Mouse (Mus musculus): Measurements from ENCODE around the gene Golga7b.

The Golga7b gene

DNA sequence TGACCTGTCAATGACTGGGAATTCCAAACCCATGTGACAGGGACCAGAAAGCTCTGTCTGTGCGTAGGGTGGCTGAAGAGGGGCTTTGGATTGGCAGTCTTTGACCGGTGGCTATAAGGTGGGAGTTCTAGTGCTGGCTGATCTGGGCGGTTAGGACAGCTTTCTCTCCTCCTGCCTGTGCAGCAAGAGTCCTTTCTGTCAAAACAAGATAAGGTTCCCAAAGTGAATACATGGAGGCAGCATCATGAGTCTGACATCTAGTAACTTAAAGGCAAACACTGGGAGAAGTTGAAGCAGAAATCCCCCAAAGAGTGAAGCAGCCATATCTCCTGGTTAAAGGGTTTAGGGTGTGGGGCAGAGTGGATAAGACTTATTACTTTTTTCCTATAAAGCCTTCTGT, at the start of gene Golga7b:
Gene Golga7b (plus strand): TSS at position 56 of the 400 bp plus-strand sequence.
- in situ Hi-C loops (cut with MboI; ENCODE audit: low pct_unique_long_range_greater_than_20kb in 1 of 2, low sequenced_read_pairs in 2 of 2, unreplicated experiment in 1 of 2) = no loop called here

DNA sequence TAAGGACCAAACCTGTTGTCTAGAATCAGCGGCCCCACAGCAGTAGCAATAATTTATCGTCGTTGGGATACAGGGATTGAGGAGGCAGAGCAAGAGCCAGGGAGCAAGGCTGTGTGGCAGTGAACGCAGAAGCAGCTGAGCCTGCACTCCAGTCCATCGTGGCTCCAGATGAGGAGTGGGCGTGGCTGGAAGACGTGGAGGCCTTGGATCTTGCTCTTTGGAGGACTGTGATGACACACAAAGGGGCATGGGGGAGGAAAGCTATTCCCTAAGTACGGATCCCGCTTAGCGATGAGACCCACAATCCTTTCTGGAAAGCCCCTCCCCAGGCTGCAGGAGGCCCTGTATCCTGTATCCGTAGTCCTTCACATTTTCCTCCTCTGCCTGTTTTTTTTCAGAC, 49.3 kb upstream of the Golga7b start:
- in situ Hi-C loops (cut with MboI; ENCODE audit: low pct_unique_long_range_greater_than_20kb in 1 of 2, low sequenced_read_pairs in 2 of 2, unreplicated experiment in 1 of 2) = no loop called here

DNA sequence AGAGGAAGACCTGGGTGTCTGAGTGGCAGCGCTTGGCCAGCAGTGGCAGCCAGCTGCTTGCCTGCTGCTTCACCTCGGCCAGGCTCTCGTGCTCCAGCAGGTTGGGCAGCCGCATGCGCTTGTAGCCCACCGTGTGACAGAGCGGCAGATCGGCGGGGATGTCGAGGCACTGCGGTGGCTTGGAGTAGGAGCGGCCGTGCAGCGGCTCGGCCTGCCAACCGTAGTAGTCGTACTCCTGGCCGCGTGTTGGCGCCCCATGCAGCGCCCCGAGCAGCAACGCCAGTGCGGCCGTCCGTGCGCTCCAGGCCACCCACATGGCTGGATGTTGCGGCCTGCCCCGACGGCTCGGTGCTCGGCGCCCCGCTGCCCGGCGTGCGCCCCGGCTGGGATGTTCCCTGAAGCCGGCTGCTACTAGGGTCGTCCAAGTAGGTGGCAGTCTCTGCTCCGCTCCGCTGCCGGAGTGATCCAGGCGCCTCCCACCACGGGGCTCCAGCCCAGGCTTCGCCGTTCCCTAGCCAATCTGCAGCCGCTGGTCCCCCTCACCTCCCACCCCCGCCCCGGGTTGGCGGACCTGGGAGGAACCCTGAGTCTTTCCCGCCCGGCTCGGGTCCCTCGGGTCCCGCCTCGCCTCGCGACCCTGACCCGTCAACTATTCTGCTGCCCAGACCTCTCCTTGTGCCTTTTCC, 45.5 kb upstream of the Golga7b start, which contains the start of gene Sfrp5:
Gene Sfrp5 (minus strand): TSS at position 557 of the 686 bp plus-strand sequence.
- in situ Hi-C loops (cut with MboI; ENCODE audit: low pct_unique_long_range_greater_than_20kb in 1 of 2, low sequenced_read_pairs in 2 of 2, unreplicated experiment in 1 of 2) = no loop called here

DNA sequence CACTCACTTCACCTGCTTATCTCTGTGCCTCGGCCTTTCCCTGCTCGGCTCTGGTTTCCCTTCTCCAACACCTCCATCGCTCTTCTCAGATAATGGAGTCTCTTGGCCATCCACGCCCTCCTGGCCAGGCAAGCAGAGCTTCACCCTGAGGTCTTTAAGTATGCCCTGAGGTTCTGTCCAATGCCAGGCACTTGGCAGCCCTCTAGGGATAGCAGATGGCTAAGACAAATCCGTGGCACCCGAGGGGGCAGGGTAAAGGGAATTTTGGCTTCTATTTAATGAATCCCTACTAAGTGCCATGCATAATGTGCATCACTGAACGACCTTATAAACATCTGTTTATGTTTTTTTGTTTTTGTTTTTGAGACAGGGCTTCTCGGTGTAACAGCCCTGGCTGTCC, 44.9 kb upstream of the Golga7b start:
- in situ Hi-C loops (cut with MboI; ENCODE audit: low pct_unique_long_range_greater_than_20kb in 1 of 2, low sequenced_read_pairs in 2 of 2, unreplicated experiment in 1 of 2) = no loop called here

DNA sequence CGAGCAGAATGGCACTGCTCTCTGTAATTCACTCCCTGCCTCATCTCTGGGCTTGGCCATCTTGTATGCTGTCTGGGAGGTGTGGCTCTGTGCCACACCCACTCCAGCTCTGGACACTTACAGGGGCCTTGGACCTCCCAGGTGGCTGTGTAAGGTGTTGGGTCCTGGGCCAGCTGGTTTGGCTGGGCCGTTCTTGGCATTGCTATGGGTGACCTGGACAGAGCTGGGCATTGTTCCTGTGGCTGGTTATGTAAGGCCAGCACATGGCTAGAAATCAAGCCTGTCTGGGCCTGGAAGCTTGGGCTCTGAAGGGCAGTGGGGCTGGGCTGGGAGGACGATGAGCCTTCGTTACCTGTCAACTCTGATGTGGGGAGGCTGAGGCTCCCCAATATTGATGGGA, 43.1 kb upstream of the Golga7b start:
- in situ Hi-C loops (cut with MboI; ENCODE audit: low pct_unique_long_range_greater_than_20kb in 1 of 2, low sequenced_read_pairs in 2 of 2, unreplicated experiment in 1 of 2) = no loop called here

DNA sequence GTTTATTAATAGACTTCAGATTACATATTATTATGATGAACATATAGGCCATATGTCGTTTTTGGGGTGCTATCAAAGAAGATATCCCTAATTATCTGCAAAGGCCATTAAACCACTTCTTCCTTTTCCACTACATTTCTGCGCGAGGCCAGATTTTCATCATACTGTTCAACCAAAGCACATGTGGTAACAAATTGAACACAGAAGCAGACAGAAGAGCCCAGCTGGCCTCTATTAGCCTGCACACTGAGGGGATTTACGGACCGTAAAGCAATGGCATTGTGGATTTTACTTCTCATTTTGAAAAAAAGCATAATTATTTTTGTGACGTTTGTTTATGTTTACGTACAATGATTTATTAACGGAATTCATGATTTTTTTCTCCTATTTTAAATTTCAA, 42.2 kb upstream of the Golga7b start:
- in situ Hi-C loops (cut with MboI; ENCODE audit: low pct_unique_long_range_greater_than_20kb in 1 of 2, low sequenced_read_pairs in 2 of 2, unreplicated experiment in 1 of 2) = no loop called here

DNA sequence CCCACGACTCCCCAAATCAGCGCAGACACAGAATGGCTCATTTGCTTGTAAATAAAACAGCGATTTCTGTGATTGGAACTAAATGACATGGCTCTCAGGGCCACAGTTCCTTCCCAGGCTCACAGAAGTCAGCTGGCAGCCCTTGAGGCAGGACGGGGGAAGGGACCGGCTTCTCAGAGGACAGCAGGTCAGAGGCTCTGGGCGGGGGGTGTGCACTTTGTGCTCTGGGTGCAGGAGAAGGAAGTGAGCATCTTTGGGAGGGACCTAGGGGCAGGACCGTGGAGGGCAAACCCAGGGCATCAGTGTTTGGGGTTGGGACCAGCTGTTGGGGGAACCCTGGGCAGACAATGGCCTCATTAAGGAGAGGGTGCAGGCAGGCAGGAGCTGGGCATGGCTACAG, 37.9 kb upstream of the Golga7b start:
- in situ Hi-C loops (cut with MboI; ENCODE audit: low pct_unique_long_range_greater_than_20kb in 1 of 2, low sequenced_read_pairs in 2 of 2, unreplicated experiment in 1 of 2) = no loop called here

DNA sequence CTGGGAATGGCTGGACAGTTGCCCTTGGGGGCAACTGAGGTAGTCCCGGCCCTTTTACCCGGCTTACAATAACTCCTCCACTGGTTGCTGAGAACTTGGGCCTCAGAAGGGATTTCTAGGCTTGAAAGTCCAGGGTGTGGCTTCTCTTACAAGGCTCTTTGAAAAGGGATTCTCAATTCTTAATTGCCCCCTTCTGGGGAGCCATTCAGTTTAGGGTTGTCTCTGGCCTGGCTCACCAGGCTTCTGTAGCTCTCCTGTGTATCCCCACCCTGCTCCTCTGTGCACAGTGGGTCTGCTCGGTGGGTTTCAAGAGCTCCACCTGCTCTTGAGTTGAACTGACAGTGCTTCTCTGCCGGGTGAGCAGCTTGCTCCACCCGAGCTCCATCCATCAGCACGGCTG, 37.4 kb upstream of the Golga7b start:
- in situ Hi-C loops (cut with MboI; ENCODE audit: low pct_unique_long_range_greater_than_20kb in 1 of 2, low sequenced_read_pairs in 2 of 2, unreplicated experiment in 1 of 2) = no loop called here

DNA sequence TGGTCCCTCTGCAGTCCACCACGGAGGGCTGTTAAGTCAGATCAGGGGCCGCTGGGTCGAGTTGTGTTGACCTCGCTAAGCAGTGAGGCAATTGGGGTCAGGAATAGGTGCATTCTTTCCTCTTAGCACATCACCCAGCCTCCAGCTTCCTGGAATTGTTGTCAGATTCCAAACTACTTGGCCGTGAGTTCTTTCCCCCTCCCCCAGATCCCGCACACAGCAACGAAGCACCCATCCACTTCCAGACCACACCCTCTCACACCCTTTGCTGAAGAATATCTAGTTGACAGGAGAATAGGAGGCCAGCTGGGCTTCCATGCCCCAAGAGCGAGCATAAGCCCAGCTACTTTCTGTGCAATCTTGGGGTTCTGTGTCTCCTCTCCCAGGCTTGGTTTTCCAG, 35.4 kb upstream of the Golga7b start:
- in situ Hi-C loops (cut with MboI; ENCODE audit: low pct_unique_long_range_greater_than_20kb in 1 of 2, low sequenced_read_pairs in 2 of 2, unreplicated experiment in 1 of 2) = no loop called here

DNA sequence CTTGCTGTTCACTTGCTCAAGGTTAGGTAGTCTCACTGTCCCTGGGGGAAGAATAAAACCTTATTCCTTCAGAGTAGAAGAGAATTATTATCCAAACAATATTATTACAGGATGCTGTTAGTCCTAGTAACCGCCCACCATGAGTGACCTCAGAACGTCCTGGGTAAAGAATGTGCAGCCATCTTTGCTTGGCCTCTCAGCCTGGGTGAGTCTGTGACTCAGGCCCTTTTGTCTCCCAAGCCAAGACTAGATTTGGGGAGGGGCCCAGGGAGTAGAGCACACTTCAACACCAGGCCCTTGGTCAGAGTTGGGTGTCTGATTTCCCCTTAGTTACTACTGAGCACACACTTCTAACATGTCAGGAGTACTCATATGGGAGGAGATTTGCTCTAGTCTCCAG, 32.8 kb upstream of the Golga7b start:
- in situ Hi-C loops (cut with MboI; ENCODE audit: low pct_unique_long_range_greater_than_20kb in 1 of 2, low sequenced_read_pairs in 2 of 2, unreplicated experiment in 1 of 2) = no loop called here

DNA sequence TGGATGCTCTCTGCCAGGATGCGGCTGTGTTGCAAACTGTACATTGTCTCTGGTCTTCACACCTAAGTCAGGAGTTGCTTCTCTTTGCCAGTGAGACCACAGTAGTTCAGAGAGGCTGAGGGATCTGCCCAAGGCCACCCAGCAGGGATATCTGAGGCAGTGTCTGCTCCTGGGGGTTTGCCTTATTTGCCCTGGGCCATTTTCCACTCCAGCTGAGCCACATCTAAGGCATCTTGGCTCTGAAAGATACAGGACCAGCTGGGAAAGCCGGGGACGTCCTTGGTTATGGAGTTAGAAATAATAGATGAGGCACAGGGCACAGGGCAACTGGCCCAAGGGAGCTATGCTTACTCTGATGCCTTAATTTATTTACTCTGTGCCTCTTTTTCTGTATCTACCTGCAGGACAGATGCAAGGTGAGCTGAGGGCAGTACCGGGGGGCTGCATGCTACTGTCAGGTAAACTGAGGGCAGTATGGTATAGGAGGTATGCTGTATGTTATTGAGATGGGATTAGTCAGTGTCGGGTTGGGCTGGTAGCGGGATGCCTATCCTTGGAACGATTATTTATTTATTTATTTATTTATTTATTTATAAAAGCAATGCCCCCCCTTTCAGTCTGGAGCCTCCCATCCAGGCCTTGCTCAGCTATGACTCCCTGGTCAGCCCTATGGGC, 30.5 kb upstream of the Golga7b start:
- in situ Hi-C loops (cut with MboI; ENCODE audit: low pct_unique_long_range_greater_than_20kb in 1 of 2, low sequenced_read_pairs in 2 of 2, unreplicated experiment in 1 of 2) = no loop called here

DNA sequence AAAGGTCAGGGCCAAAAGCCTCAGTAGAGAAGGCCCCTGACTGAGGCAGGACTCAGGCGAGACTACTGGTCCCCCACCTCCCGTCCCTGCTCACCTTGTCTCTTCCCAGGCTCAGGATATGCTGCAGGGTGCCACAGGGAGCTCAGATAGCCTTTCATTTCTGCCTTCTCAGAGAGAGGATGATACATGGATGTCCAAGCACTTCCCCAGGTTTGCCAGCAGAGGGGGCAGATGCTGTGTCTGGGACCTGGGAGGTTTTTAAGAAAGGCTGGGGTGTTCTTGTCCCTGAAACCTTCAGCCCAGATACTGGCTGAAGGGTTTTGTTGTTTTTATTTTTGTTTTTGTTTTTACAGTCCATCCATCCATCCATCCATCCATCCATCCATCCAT, 30.0 kb upstream of the Golga7b start:
- in situ Hi-C loops (cut with MboI; ENCODE audit: low pct_unique_long_range_greater_than_20kb in 1 of 2, low sequenced_read_pairs in 2 of 2, unreplicated experiment in 1 of 2) = no loop called here

DNA sequence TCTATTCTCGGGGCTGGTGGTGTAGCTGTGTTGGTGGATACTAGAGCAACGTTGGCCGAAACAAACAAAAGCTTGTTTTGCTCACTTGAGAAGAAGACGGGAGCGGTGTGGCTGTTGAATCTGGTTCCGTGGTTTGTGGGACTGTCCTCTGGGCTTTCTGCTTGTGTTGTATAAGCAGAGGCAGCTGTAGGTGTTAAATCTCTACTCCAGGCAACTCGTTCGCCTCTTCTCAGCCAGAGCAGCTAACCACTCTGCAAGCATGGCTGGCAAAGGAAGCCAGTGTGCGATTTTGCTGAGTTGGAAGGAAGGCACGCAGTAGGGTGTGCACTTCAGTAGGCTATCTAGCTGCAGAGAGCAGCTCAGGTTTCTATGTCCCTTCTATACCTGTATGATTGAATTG, 20.9 kb upstream of the Golga7b start:
- in situ Hi-C loops (cut with MboI; ENCODE audit: low pct_unique_long_range_greater_than_20kb in 1 of 2, low sequenced_read_pairs in 2 of 2, unreplicated experiment in 1 of 2) = loop anchor here in 1 of 2 experiments (5.0 kb wide), 1 partner anchor 46 kb away; no protein-coding TSS in a partner anchor

DNA sequence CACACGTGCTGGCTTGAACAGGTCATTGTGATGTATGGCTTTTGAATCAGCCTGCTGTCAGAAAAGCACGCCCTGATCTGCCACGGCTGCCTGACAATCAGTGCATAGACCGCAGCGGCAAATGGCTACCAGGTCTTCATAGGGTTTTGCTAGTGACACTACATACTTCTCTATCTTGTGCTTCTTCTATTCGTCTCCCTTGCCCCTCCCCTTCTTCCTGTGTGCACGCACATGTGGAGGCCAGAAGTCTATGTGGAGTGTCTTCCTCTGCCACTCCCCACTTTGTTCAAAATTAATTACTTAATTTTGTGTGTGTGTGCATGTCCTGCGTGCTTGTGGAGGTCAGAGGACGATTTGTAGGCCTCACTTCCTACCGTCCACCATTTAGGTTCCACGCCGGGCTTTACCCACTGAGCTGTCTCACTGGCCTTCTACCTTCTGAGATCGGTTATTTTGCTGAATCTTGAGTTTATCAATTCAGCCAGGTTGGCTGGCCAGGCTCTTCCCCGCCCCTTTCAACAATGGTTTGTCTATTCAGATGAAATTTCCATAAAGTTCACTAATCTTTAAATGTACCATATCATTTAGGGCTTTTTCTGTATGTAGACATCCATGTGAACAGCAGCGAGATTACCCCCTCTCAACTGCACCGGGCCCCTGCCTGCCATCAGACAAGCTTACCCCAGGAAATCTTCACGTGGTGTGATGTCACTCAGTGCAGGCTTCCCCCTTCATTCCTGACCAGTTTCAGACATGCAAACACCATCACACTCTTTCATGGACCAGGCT, 17.7 kb upstream of the Golga7b start:
- in situ Hi-C loops (cut with MboI; ENCODE audit: low pct_unique_long_range_greater_than_20kb in 1 of 2, low sequenced_read_pairs in 2 of 2, unreplicated experiment in 1 of 2) = loop anchor here in 1 of 2 experiments (5.0 kb wide), 1 partner anchor 43 kb away; no protein-coding TSS in a partner anchor

DNA sequence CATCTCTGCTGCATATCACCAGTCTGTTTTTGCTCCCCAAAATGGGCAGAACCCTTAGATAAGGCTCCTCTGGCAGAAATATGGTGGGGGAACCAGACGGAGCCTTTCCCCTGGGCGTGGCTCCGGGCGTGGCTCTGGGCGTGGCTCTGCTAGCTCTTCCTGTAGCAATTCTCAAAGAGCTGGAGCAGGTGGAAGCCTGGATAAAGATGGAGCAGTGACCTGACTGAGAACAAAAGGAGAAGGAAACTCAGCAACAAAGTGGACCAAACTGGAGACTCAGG, 17.1 kb upstream of the Golga7b start:
- in situ Hi-C loops (cut with MboI; ENCODE audit: low pct_unique_long_range_greater_than_20kb in 1 of 2, low sequenced_read_pairs in 2 of 2, unreplicated experiment in 1 of 2) = no loop called here

DNA sequence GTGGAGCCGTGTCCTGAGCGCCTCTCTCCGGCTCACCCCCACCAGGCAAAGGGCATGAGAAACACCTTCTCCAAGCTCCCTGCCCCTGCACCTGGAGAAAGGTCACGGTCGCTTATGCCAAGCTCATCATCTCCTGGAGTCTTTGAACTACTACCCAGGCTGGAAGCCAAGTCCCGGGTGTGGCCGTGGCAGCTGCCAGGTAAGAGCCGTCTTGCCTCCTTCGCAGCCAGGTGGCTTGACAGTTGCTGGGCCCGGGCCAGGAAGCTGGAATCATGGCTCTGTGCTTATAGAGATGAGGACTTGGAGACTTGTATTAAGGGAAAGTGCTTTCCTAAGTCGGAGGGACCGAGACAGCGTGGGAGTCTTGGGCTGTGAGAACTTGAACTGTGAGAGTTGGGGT, 16.4 kb upstream of the Golga7b start:
- in situ Hi-C loops (cut with MboI; ENCODE audit: low pct_unique_long_range_greater_than_20kb in 1 of 2, low sequenced_read_pairs in 2 of 2, unreplicated experiment in 1 of 2) = no loop called here

DNA sequence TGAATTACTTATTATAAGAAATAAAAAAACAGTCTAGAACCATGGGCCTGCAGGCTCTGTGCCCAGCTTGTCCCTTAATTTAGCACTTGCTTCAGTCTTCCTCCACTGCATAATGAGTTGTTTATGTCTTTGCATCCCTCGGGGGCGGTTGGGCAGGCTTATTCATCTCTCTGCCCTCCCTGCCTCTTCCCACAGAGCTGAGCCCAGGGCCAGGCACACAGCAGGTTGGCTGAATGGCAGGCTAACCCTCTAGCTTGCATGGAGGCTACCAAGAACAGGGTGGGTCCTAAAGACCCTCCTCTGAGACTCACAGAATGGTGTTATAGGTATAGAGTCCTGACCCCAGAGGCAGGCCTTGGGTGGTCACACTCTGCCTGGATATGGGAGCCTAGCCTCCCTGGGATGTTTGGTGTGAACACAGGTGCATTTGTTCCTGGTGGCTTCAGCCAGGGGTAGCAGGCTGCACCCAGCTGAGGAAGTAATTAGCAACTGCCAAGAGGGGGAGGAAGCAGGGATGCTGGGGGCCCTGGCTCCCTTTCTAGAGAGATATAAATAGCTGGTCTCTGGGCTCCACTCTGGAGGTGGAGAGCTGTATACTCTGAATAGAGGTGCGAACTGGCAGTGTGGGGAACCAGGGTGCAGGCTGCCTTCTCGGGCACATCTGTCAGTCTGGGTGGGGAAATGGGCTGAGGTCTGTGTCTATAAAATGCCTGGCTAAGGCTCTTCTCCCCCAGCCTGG, 9.6 kb upstream of the Golga7b start:
- in situ Hi-C loops (cut with MboI; ENCODE audit: low pct_unique_long_range_greater_than_20kb in 1 of 2, low sequenced_read_pairs in 2 of 2, unreplicated experiment in 1 of 2) = no loop called here

DNA sequence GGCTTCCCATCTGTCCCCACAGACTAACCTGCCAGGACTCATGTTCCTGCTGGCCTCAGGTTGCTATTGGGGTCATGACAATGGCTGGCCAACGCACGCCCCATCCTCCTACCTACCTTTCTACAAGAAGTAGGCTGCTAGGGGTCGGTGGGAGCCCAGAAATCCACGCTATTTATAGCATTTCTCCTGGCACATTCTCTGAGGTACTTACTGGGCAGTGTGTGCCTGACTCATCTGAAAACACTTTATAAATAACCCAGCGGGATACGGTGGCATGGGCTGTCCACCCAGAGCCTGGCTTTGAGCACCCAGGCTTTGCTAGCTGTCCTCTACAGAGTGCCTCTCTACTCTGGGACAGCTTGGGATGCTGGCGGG, 9.0 kb upstream of the Golga7b start:
- in situ Hi-C loops (cut with MboI; ENCODE audit: low pct_unique_long_range_greater_than_20kb in 1 of 2, low sequenced_read_pairs in 2 of 2, unreplicated experiment in 1 of 2) = no loop called here

DNA sequence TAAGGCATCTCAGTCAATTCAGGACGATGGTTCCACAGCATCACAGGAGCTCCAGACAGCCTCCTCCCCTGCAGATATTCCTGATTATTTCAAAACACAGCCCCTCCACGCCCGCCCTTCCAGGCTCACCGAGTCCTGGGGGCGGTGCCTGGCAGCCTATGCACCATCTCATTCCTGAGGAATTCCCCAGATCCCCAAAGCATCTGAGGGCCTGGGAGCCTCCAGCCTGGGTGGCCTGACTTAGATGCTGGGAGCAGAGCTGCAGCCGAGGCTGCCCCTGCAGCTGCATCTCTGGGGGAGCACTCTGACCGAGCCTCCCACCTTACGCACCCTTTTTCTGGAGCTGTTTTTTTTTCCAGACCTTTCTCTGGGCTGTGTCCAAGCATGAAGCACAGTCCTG, 6.5 kb upstream of the Golga7b start:
- in situ Hi-C loops (cut with MboI; ENCODE audit: low pct_unique_long_range_greater_than_20kb in 1 of 2, low sequenced_read_pairs in 2 of 2, unreplicated experiment in 1 of 2) = no loop called here
